Mouse (Mus musculus): ENCODE measurements around the gene Slc25a47.

- TF ChIP-seq CTCF (IDR thresholded peaks at IDR 0.05; ENCODE audit: low read depth) (no peak), EP300 (IDR thresholded peaks at IDR 0.05; ENCODE audit: low read depth) (no peak)
Observed at GRCm38 (mm10) chr12:108812463-108812862, 23.4 kb upstream of the Slc25a47 start.
